Mouse (Mus musculus): ENCODE results near the gene Magi2. TPM values are rescaled to one million over a fixed set of nuclear protein-coding genes. Genes with fewer than 3 reads are reported as not detected.

The Magi2 gene
- polyA plus RNA-seq, 1 experiment from 2014 or later = 22.7 TPM

DNA sequence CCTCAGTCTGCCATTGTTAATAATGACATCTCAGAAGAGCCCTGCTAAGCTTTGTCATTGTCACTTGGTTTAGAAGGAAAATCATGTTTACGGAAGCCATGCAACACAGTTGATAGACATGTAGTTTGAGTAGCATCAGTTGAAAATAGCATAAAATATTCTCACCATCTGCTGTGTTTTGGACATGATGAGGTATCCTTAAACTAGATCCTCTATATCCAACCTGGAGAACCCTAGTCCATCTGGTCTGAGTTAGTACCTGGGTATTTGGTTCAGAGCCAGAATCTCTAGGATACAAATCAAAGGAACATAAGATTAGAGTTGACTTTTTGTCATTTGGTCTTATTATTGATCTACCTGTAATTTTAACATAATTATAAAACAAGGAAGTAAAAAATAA is 385.0 kb downstream of the Magi2 start:
- H3K27me3 ChIP-seq (replicated peaks; ENCODE audit: control insufficient read depth, insufficient read depth, low read length) = no peaks in the 10 kb centered on the region
- H3K4me3 ChIP-seq (ENCODE audit: low read length) = no peak overlapping the region
- no peak overlapping the region for H3K4me2 ChIP-seq (ENCODE audit: low read length)
- H3K27ac ChIP-seq (ENCODE audit: low read depth, low read length) = no peak overlapping the region
- H3K36me3 ChIP-seq (ENCODE audit: control insufficient read depth, insufficient read depth, low read length) = no peaks in the 10 kb centered on the region
- no peaks in the 10 kb centered on the region for H3K9me3 ChIP-seq (ENCODE audit: control insufficient read depth, low read length)
- H3K4me1 ChIP-seq (ENCODE audit: control insufficient read depth, insufficient read depth, low read depth, low read length) = no peaks in the 10 kb centered on the region
- no peak for ATAC-seq
- no peak overlapping the region for H3K9ac ChIP-seq (ENCODE audit: low read depth, low read length)
- WGBS = 91% methylated on average over 1 of the region's 1 CpGs

DNA sequence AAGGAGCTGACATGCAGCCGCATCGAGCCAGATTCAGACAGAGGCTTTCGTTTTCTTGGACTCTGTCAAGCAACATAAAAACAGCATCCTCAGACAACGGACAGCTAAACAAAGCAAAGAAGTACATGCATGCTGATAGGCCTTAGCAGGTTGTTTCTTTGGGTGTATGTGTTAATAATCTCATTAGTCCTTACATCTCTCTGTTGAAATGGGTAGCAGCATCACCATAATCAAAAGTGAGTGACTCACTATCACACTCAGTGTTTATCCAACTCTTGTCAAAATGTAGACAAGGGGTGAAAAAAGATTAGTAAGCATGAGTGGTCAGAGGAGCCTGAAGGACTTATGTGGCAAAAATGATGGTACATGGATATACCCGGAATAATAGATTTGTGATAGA is 394.8 kb downstream of the Magi2 start:
- Histone ChIP-seq H3K27me3 (replicated peaks; ENCODE audit: control insufficient read depth, insufficient read depth, low read length) (no peaks in the 10 kb centered on the region), H3K4me3 (ENCODE audit: low read length) (no peak overlapping the region)
- 77% methylated on average over 5 of the region's 5 CpGs for WGBS

DNA sequence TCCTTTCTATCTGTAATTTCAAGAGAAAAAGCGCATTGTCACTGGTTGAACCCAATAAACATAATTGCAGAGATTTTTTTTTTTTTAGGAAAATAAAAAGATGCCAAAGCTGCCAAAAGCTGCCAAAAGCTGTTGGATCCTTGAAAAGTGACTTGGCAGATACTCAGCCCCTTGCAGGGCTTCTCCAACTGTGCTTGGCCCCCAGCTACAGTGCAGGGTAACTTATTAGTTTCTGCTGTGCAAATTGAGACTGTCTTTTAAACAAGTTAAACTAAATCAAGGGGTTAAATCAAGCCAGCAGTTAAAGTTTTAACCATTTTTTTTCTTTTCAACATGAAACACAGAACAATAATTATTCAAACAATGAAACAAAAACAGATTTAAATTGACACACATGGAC is 407.1 kb downstream of the Magi2 start:
- Histone ChIP-seq H3K4me3 (ENCODE audit: low read length) (no peak overlapping the region), H3K9me3 (ENCODE audit: control insufficient read depth, low read length) (no peaks in the 10 kb centered on the region), H3K27ac (ENCODE audit: low read depth, low read length) (no peak overlapping the region), H3K9ac (ENCODE audit: low read depth, low read length) (no peak overlapping the region), H3K4me1 (ENCODE audit: control insufficient read depth, insufficient read depth, low read depth, low read length) (no peaks in the 10 kb centered on the region), H3K4me2 (ENCODE audit: low read length) (no peak overlapping the region), H3K36me3 (ENCODE audit: control insufficient read depth, insufficient read depth, low read length) (no peaks in the 10 kb centered on the region), H3K27me3 (replicated peaks; ENCODE audit: control insufficient read depth, insufficient read depth, low read length) (no peaks in the 10 kb centered on the region)
- ATAC-seq = no peak
- 98% methylated on average over 1 of the region's 1 CpGs for WGBS

More for the DNA sequence above, 394.8 kb downstream of the Magi2 start:
- H3K9me3 ChIP-seq (ENCODE audit: control insufficient read depth, low read length) = no peaks in the 10 kb centered on the region
- H3K27ac ChIP-seq (ENCODE audit: low read depth, low read length) = no peak overlapping the region
- no peak for ATAC-seq
- H3K9ac ChIP-seq (ENCODE audit: low read depth, low read length) = no peak overlapping the region
- no peaks in the 10 kb centered on the region for H3K36me3 ChIP-seq (ENCODE audit: control insufficient read depth, insufficient read depth, low read length)
- no peaks in the 10 kb centered on the region for H3K4me1 ChIP-seq (ENCODE audit: control insufficient read depth, insufficient read depth, low read depth, low read length)
- H3K4me2 ChIP-seq (ENCODE audit: low read length) = no peak overlapping the region

DNA sequence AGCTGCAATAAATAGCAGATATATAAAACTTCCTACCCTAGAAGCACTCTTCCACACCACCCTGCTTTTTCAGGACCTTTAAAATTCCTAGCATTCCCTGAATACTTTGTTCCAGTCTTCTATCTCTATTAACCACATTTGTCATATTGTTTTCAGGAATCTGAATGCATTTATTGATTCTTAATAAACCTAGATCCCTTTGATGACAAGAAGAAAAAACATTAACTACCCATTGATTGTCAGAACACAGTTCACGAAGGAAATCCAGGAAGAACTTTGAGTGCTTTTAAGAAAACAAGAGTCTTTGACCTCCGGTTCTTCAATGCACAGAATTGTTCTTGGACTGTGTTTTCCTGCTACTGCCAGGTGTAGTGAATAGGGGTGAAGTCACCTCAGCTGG is 411.0 kb downstream of the Magi2 start:
- H3K27me3 ChIP-seq (replicated peaks; ENCODE audit: control insufficient read depth, insufficient read depth, low read length) = no peaks in the 10 kb centered on the region

DNA sequence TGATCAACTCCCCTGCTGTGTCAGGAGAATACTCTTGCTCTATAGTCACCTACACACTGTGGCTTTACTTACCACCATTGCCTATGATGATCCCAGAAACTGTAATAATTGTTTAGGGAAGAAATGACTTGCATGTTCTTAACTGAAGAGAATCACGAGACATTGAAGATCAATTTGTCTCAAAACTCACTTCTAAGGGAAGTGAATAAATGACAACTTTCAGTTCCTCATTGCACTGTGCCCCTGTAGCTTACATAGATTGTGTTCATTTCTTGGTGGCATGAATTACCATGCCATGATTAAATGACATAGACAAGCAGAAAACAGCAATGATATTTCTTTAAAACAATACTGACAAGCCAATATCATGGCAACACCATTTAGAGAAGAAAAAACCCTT is 429.1 kb downstream of the Magi2 start:
- Histone ChIP-seq H3K4me1 (ENCODE audit: control insufficient read depth, insufficient read depth, low read depth, low read length) (no peaks in the 10 kb centered on the region), H3K4me3 (ENCODE audit: low read length) (no peak overlapping the region), H3K36me3 (ENCODE audit: control insufficient read depth, insufficient read depth, low read length) (no peaks in the 10 kb centered on the region), H3K9me3 (ENCODE audit: control insufficient read depth, low read length) (no peaks in the 10 kb centered on the region), H3K9ac (ENCODE audit: low read depth, low read length) (no peak overlapping the region), H3K4me2 (ENCODE audit: low read length) (no peak overlapping the region), H3K27me3 (replicated peaks; ENCODE audit: control insufficient read depth, insufficient read depth, low read length) (no peaks in the 10 kb centered on the region), H3K27ac (ENCODE audit: low read depth, low read length) (no peak overlapping the region)
- ATAC-seq = no peak
- 93% methylated on average over 1 of the region's 1 CpGs for WGBS

More for the DNA sequence above, 411.0 kb downstream of the Magi2 start:
- Histone ChIP-seq H3K36me3 (ENCODE audit: control insufficient read depth, insufficient read depth, low read length) (no peaks in the 10 kb centered on the region), H3K4me2 (ENCODE audit: low read length) (no peak overlapping the region), H3K27ac (ENCODE audit: low read depth, low read length) (no peak overlapping the region), H3K9ac (ENCODE audit: low read depth, low read length) (no peak overlapping the region), H3K9me3 (ENCODE audit: control insufficient read depth, low read length) (no peaks in the 10 kb centered on the region), H3K4me3 (ENCODE audit: low read length) (no peak overlapping the region), H3K4me1 (ENCODE audit: control insufficient read depth, insufficient read depth, low read depth, low read length) (no peaks in the 10 kb centered on the region)
- no peak for ATAC-seq
- WGBS = 72% methylated on average over 2 of the region's 2 CpGs

DNA sequence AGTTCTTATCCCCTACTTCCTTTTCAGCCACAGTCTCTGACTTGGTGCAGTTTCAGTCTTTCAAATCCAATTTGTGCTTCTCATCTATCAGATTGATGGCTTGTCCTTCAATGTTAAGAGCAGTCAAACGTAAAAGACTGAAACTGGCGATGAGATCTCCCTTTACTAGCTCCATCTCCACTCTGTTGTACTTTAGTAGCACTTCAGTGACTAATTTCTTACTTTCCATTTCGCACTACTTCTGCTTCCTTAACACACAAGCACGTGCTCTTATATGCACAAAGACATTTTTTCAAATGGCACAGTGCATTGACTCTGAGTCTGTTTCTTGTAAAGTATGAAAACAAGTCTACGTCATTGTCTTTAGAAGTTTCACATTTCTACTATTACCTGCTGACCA is 439.6 kb downstream of the Magi2 start:
- no peaks in the 10 kb centered on the region for H3K36me3 ChIP-seq (ENCODE audit: control insufficient read depth, insufficient read depth, low read length)
- WGBS = 85% methylated on average over 5 of the region's 5 CpGs

DNA sequence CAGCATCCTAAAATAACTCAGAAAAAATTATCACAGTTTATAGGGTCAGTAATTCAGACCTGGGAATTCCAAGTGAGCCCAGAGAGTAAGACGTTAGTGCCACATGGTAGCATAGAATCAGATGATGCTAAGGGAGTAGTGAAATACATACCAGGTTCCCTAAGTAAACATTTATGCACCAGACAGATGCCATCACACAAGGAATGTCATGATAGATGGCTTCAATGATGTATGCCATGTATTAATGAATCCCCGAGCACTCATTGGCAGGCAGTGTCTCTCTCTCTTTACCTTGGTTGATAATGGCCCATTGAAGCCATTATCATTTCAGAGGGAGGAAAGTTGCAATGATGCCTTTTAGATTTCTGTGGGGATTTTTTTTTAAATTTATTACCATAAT is 490.5 kb downstream of the Magi2 start:
- no peak overlapping the region for H3K4me2 ChIP-seq (ENCODE audit: low read length)
- ATAC-seq = no peak
- H3K27ac ChIP-seq (ENCODE audit: low read depth, low read length) = no peak overlapping the region
- H3K36me3 ChIP-seq (ENCODE audit: control insufficient read depth, insufficient read depth, low read length) = no peaks in the 10 kb centered on the region
- H3K4me1 ChIP-seq (ENCODE audit: control insufficient read depth, insufficient read depth, low read depth, low read length) = no peaks in the 10 kb centered on the region
- H3K27me3 ChIP-seq (replicated peaks; ENCODE audit: control insufficient read depth, insufficient read depth, low read length) = no peaks in the 10 kb centered on the region
- 69% methylated on average over 2 of the region's 2 CpGs for WGBS
- no peak overlapping the region for H3K9ac ChIP-seq (ENCODE audit: low read depth, low read length)
- H3K9me3 ChIP-seq (ENCODE audit: control insufficient read depth, low read length) = no peaks in the 10 kb centered on the region
- H3K4me3 ChIP-seq (ENCODE audit: low read length) = no peak overlapping the region

More for the DNA sequence above, 439.6 kb downstream of the Magi2 start:
- Histone ChIP-seq H3K9ac (ENCODE audit: low read depth, low read length) (no peak overlapping the region), H3K9me3 (ENCODE audit: control insufficient read depth, low read length) (no peaks in the 10 kb centered on the region), H3K4me3 (ENCODE audit: low read length) (no peak overlapping the region), H3K27me3 (replicated peaks; ENCODE audit: control insufficient read depth, insufficient read depth, low read length) (no peaks in the 10 kb centered on the region), H3K27ac (ENCODE audit: low read depth, low read length) (no peak overlapping the region), H3K4me1 (ENCODE audit: control insufficient read depth, insufficient read depth, low read depth, low read length) (no peaks in the 10 kb centered on the region), H3K4me2 (ENCODE audit: low read length) (no peak overlapping the region)
- ATAC-seq = no peak

DNA sequence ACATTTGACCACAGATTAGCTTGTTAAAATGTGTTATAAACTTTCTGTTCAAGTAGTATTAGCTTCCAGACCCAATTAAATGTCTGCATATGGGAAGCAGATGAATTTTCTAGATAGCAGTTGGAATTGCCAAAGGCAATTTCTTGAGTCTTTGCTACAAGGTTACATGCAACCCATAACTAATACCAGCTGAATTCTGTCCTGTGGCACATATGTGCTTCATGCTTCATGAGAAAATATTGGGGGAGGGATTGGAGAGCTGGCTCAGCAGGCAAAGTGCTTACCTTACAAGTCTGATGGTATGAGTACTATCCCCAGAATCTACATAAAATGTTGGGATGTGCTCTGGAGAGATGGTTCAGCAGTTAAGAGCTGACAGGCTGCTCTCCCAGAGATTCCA is 499.4 kb downstream of the Magi2 start:
- Histone ChIP-seq H3K27me3 (replicated peaks; ENCODE audit: control insufficient read depth, insufficient read depth, low read length) (no peaks in the 10 kb centered on the region), H3K36me3 (ENCODE audit: control insufficient read depth, insufficient read depth, low read length) (no peaks in the 10 kb centered on the region), H3K27ac (ENCODE audit: low read depth, low read length) (no peak overlapping the region), H3K4me2 (ENCODE audit: low read length) (no peak overlapping the region), H3K4me3 (ENCODE audit: low read length) (no peak overlapping the region), H3K9ac (ENCODE audit: low read depth, low read length) (no peak overlapping the region), H3K9me3 (ENCODE audit: control insufficient read depth, low read length) (no peaks in the 10 kb centered on the region), H3K4me1 (ENCODE audit: control insufficient read depth, insufficient read depth, low read depth, low read length) (no peaks in the 10 kb centered on the region)
- ATAC-seq = no peak

DNA sequence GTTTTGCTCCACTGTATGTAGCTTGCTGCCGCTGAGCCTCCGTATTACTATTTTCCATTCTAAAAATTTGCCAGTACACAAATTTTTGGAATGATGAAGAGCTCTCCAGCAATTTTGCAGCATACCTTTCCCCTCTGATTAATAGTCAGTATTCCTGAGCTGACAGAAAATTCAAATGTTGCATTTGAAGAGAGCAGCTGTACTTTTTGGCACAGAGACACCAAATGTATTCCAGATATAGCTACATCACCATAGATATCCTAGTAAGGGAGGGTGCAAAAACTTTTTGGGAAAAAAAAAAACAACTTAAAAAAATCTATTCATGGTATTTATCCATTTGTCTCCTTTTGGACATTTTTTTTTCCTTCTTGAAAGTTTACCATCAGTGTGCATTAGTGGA is 518.5 kb downstream of the Magi2 start:
- 91% methylated on average over 2 of the region's 2 CpGs for WGBS
- no peak for ATAC-seq

DNA sequence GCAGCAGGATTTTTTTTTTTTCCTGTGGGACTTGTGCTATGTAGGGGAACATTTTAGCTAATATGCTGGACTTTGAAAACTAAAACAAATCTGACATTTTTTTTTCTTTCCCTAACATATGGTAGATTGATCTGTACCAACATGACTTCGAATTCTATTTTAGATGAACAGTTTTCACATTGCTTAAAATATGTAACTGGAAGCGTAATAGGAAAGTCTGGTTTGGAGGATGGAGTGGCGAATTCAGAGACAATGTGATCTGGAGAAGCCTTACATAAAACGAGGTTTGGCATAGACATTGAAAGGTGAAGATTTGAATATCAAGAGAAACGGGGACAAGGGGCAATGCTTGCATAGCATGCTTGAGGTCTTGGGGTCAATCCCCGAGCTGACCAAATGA is 519.1 kb downstream of the Magi2 start:
- no peaks in the 10 kb centered on the region for H3K27me3 ChIP-seq (replicated peaks; ENCODE audit: control insufficient read depth, insufficient read depth, low read length)
- H3K9ac ChIP-seq (ENCODE audit: low read depth, low read length) = no peak overlapping the region
- no peak overlapping the region for H3K4me3 ChIP-seq (ENCODE audit: low read length)
- no peaks in the 10 kb centered on the region for H3K9me3 ChIP-seq (ENCODE audit: control insufficient read depth, low read length)
- no peaks in the 10 kb centered on the region for H3K36me3 ChIP-seq (ENCODE audit: control insufficient read depth, insufficient read depth, low read length)
- no peaks in the 10 kb centered on the region for H3K4me1 ChIP-seq (ENCODE audit: control insufficient read depth, insufficient read depth, low read depth, low read length)
- 52% methylated on average over 6 of the region's 6 CpGs for WGBS
- no peak overlapping the region for H3K4me2 ChIP-seq (ENCODE audit: low read length)
- no peak for ATAC-seq
- no peak overlapping the region for H3K27ac ChIP-seq (ENCODE audit: low read depth, low read length)

More for the DNA sequence above, 518.5 kb downstream of the Magi2 start:
- Histone ChIP-seq H3K4me2 (ENCODE audit: low read length) (no peak overlapping the region), H3K27ac (ENCODE audit: low read depth, low read length) (no peak overlapping the region), H3K27me3 (replicated peaks; ENCODE audit: control insufficient read depth, insufficient read depth, low read length) (no peaks in the 10 kb centered on the region), H3K9me3 (ENCODE audit: control insufficient read depth, low read length) (no peaks in the 10 kb centered on the region), H3K4me1 (ENCODE audit: control insufficient read depth, insufficient read depth, low read depth, low read length) (no peaks in the 10 kb centered on the region), H3K4me3 (ENCODE audit: low read length) (no peak overlapping the region), H3K9ac (ENCODE audit: low read depth, low read length) (no peak overlapping the region), H3K36me3 (ENCODE audit: control insufficient read depth, insufficient read depth, low read length) (no peaks in the 10 kb centered on the region)

Data from hindbrain, embryonic 16.5 days (tissue).